8 mouse cellular contexts compared by ENCODE assay signal in genomic region chr11:52395940-52396596, GRCm38 (mm10). TPM values are rescaled to one million over a fixed set of nuclear protein-coding genes. Genes with fewer than 3 reads are reported as not detected.
DNase-seq lines count a peak whose midpoint lies in the region; ATAC-seq and TF ChIP-seq lines count a peak whose summit lies in the region.

Gene 9530068E07Rik (plus strand): TSS chr11:52396428.

- WGBS in bone marrow, adult 2 months = 1% methylated on average over 38 of the region's 38 CpGs
- under 1% methylated on average over 38 of the region's 38 CpGs for WGBS in embryonic facial prominence, embryonic 15.5 days
- WGBS in kidney, embryonic 14.5 days = 1% methylated on average over 35 of the region's 38 CpGs
- WGBS in limb, embryonic 15.5 days = 1% methylated on average over 38 of the region's 38 CpGs

- no peaks in the 10 kb centered on the region for H3K9me3 ChIP-seq in embryonic facial prominence, embryonic 15.5 days (replicated peaks)
- 0 out of 2 replicates have a peak, but pooled peaks cover 2% of the 10 kb centered on the region for H3K9me3 ChIP-seq in kidney, embryonic 14.5 days (ENCODE audit: control insufficient read depth, low read length)
- H3K9me3 ChIP-seq in limb, embryonic 15.5 days = no peaks in the 10 kb centered on the region

- no peak for TF ChIP-seq CTCF in bone marrow, adult 2 months (IDR thresholded peaks at IDR 0.05; ENCODE audit: control insufficient read depth, insufficient read depth, low read length)

- H3K36me3 ChIP-seq in embryonic facial prominence, embryonic 15.5 days = no peaks in the 10 kb centered on the region
- H3K36me3 ChIP-seq in kidney, embryonic 14.5 days (ENCODE audit: control insufficient read depth, insufficient read depth, low read length) = peaks cover 4% of the 10 kb centered on the region; the same call in 1 of the 2 replicates
- H3K36me3 ChIP-seq in limb, embryonic 15.5 days = 0 out of 2 replicates have a peak, but pooled peaks cover 6% of the 10 kb centered on the region

- peak within 1 kb of the TSS; percentile 99 for H3K9ac ChIP-seq in embryonic facial prominence, embryonic 15.5 days
- H3K9ac ChIP-seq in kidney, embryonic 14.5 days (ENCODE audit: low read depth, low read length) = peak within 1 kb of the TSS; percentile 87
- H3K9ac ChIP-seq in limb, embryonic 15.5 days = peak within 1 kb of the TSS; percentile 95

- peak within 1 kb of the TSS; percentile 81 for H3K27ac ChIP-seq in bone marrow, adult 2 months (ENCODE audit: control insufficient read depth, insufficient read depth, low read depth, low read length, poor library complexity)
- peak within 1 kb of the TSS; percentile 91 for H3K27ac ChIP-seq in embryonic facial prominence, embryonic 15.5 days (replicated peaks)
- H3K27ac ChIP-seq in kidney, embryonic 14.5 days (ENCODE audit: low read depth, low read length) = peak within 1 kb of the TSS; percentile 84
- peak within 1 kb of the TSS; percentile 94 for H3K27ac ChIP-seq in limb, embryonic 15.5 days

- peak within 1 kb of the TSS; percentile 66 for H3K4me2 ChIP-seq in embryonic facial prominence, embryonic 15.5 days (replicated peaks)
- H3K4me2 ChIP-seq in kidney, embryonic 14.5 days (replicated peaks; ENCODE audit: low read depth, low read length) = peak within 1 kb of the TSS; percentile 69
- H3K4me2 ChIP-seq in limb, embryonic 15.5 days = peak within 1 kb of the TSS; percentile 61

- TF ChIP-seq POLR2A in bone marrow, adult 2 months (IDR thresholded peaks at IDR 0.05; ENCODE audit: borderline replicate concordance, control insufficient read depth, low read depth, low read length) = peak; percentile 87

- peaks cover 1% of the 10 kb centered on the region for H3K4me1 ChIP-seq in bone marrow, adult 2 months (ENCODE audit: control insufficient read depth, insufficient read depth, low read length)
- peaks cover 21% of the 10 kb centered on the region for H3K4me1 ChIP-seq in embryonic facial prominence, embryonic 15.5 days
- peaks cover 7% of the 10 kb centered on the region; the same call in 1 of the 2 replicates for H3K4me1 ChIP-seq in kidney, embryonic 14.5 days (ENCODE audit: control insufficient read depth, insufficient read depth, low read length)
- H3K4me1 ChIP-seq in limb, embryonic 15.5 days = peaks cover 24% of the 10 kb centered on the region

- DNase-seq in 416B (ENCODE audit: low read depth) = peak; percentile 96
- DNase-seq in heart, adult 9 months (ENCODE audit: low spot score in 2 of 2) = peak; percentile 89 to 92
- peak; percentile 58 to 87 for DNase-seq in monocyte, adult 2 months (ENCODE audit: low read depth in 1 of 2, low spot score in 2 of 2)
- peak; percentile 91 to 92 for DNase-seq in spleen, postnatal 36 days (ENCODE audit: low spot score in 2 of 2)

- H3K27me3 ChIP-seq in embryonic facial prominence, embryonic 15.5 days = no peaks in the 10 kb centered on the region
- H3K27me3 ChIP-seq in kidney, embryonic 14.5 days (ENCODE audit: control insufficient read depth, insufficient read depth, low read length) = no peaks in the 10 kb centered on the region
- no peaks in the 10 kb centered on the region for H3K27me3 ChIP-seq in limb, embryonic 15.5 days

- H3K4me3 ChIP-seq in bone marrow, adult 2 months (replicated peaks; ENCODE audit: control insufficient read depth, low read depth, low read length) = peak within 1 kb of the TSS; percentile 88
- H3K4me3 ChIP-seq in embryonic facial prominence, embryonic 15.5 days (replicated peaks) = peak within 1 kb of the TSS; percentile 98
- peak within 1 kb of the TSS; percentile 76 for H3K4me3 ChIP-seq in kidney, embryonic 14.5 days (ENCODE audit: low read length)
- H3K4me3 ChIP-seq in limb, embryonic 15.5 days = peak within 1 kb of the TSS; percentile 96

- peak; percentile 93 for ATAC-seq in embryonic facial prominence, embryonic 15.5 days (ENCODE audit: insufficient number of reproducible peaks, low FRiP score, low TSS enrichment, low read depth)
- ATAC-seq in kidney, embryonic 14.5 days (ENCODE audit: low FRiP score, low TSS enrichment) = peak; percentile 93
- peak; percentile 84 for ATAC-seq in limb, embryonic 15.5 days (ENCODE audit: insufficient number of reproducible peaks, low FRiP score, low TSS enrichment, low read depth)

RNA-seq across cellular contexts. Expression of gene 9530068E07Rik, which starts in this region (rescaled TPM):
- polyA plus RNA-seq in bone marrow, adult 2 months (2011; ENCODE audit: insufficient read depth, insufficient read length, low replicate concordance, missing spikeins) = 13.4 and 29.2 TPM in 2 replicates
- polyA plus RNA-seq in embryonic facial prominence, embryonic 15.5 days (2015; fragmentation: Nextera tagmentation; extraction: Ambion mirVana) = 201 and 210 TPM in 2 replicates
- polyA plus RNA-seq in kidney, embryonic 14.5 days (2014; fragmentation: Nextera tagmentation; extraction: Ambion mirVana) = 139 and 234 TPM in 2 replicates
- 197 and 206 TPM in 2 replicates for polyA plus RNA-seq in limb, embryonic 15.5 days (2015; fragmentation: Nextera tagmentation; extraction: Ambion mirVana)

Comparison
In these comparisons a context has a peak if more than half of its experiments do, and no peak if none do; other contexts are left out.
1. Peak in every context shown above with its lines: DNase-seq, ATAC-seq, H3K4me3 ChIP-seq and H3K27ac ChIP-seq.